In genomic region chr9:24501618-24502017, GRCm38 (mm10) we compare ENCODE assay signal across 8 mouse cellular contexts. TPM values are rescaled to one million over a fixed set of nuclear protein-coding genes. Genes with fewer than 3 reads are reported as not detected.
DNase-seq lines count a peak whose midpoint lies in the region; ATAC-seq and TF ChIP-seq lines count a peak whose summit lies in the region.

No protein-coding gene starts in this region.

- DNase-seq in heart, postnatal 4 days, result no peak
- no peak for DNase-seq in G1E (ENCODE audit: low spot score)
- DNase-seq in forebrain, embryonic 14.5 days (ENCODE audit: low spot score), result peak; percentile 33
- DNase-seq in urinary bladder, adult 18-20 months (ENCODE audit: low spot score in 2 of 2), result no peak
- DNase-seq in layer of hippocampus, adult 11-12 months (ENCODE audit: low spot score), result no peak
- no peak for DNase-seq in right cerebral cortex, postnatal 14 days

- H3K27me3 ChIP-seq in heart, embryonic 15.5 days, result no peaks in the 10 kb centered on the region
- no peaks in the 10 kb centered on the region for H3K27me3 ChIP-seq in G1E (ENCODE audit: insufficient read depth, low read length)
- H3K27me3 ChIP-seq in forebrain, embryonic 14.5 days (replicated peaks; ENCODE audit: control insufficient read depth, insufficient read depth, low read length), result no peaks in the 10 kb centered on the region
- no peaks in the 10 kb centered on the region for H3K27me3 ChIP-seq in liver, embryonic 16.5 days (ENCODE audit: control insufficient read depth, insufficient read depth, low read depth, low read length)

- peak overlapping the region; percentile 83; the same call in 1 of the 2 replicates for H3K9ac ChIP-seq in heart, embryonic 15.5 days
- peak overlapping the region; percentile 88 for H3K9ac ChIP-seq in forebrain, embryonic 14.5 days (ENCODE audit: low read length)
- H3K9ac ChIP-seq in liver, embryonic 16.5 days (ENCODE audit: low read depth, low read length), result peak overlapping the region; percentile 91

- peak overlapping the region; percentile 88 for H3K4me3 ChIP-seq in heart, embryonic 15.5 days
- H3K4me3 ChIP-seq in G1E (ENCODE audit: low read depth, low read length), result peak overlapping the region; percentile 86
- H3K4me3 ChIP-seq in forebrain, embryonic 14.5 days (ENCODE audit: low read depth, low read length), result peak overlapping the region; percentile 73
- peak overlapping the region; percentile 89 for H3K4me3 ChIP-seq in liver, embryonic 16.5 days (ENCODE audit: low read depth, low read length)

- H3K4me1 ChIP-seq in heart, embryonic 15.5 days (replicated peaks), result peaks cover 21% of the 10 kb centered on the region
- peaks cover 52% of the 10 kb centered on the region for H3K4me1 ChIP-seq in G1E (ENCODE audit: insufficient read depth, low read depth, low read length)
- peaks cover 18% of the 10 kb centered on the region for H3K4me1 ChIP-seq in forebrain, embryonic 14.5 days (ENCODE audit: control insufficient read depth, insufficient read depth, low read length)
- H3K4me1 ChIP-seq in liver, embryonic 16.5 days (ENCODE audit: control insufficient read depth, low read depth, low read length), result peaks cover 52% of the 10 kb centered on the region

- no peak overlapping the region for H3K27ac ChIP-seq in heart, embryonic 15.5 days
- no peak overlapping the region for H3K27ac ChIP-seq in forebrain, embryonic 14.5 days (ENCODE audit: low read depth, low read length)
- H3K27ac ChIP-seq in liver, embryonic 16.5 days (ENCODE audit: low read length), result no peak overlapping the region; the same call in 1 of the 2 replicates

- no peak for ATAC-seq in heart, embryonic 15.5 days (replicated peaks; ENCODE audit: insufficient number of reproducible peaks, insufficient read depth, low FRiP score, low read depth)
- ATAC-seq in G1E (ENCODE audit: extremely low read depth, insufficient number of reproducible peaks, low FRiP score, poor library complexity, severe bottlenecking), result no peak
- no peak for ATAC-seq in forebrain, embryonic 14.5 days
- ATAC-seq in liver, embryonic 16.5 days (ENCODE audit: low read depth), result no peak

- no peaks in the 10 kb centered on the region for H3K36me3 ChIP-seq in heart, embryonic 15.5 days
- H3K36me3 ChIP-seq in G1E (replicated peaks), result peaks cover 37% of the 10 kb centered on the region
- no peaks in the 10 kb centered on the region for H3K36me3 ChIP-seq in forebrain, embryonic 14.5 days (ENCODE audit: control insufficient read depth, insufficient read depth, low read length)
- H3K36me3 ChIP-seq in liver, embryonic 16.5 days (ENCODE audit: control insufficient read depth, insufficient read depth), result no peaks in the 10 kb centered on the region; the same call in 1 of the 2 replicates

- WGBS in heart, embryonic 15.5 days, result 48% methylated on average over 2 of the region's 2 CpGs
- 19% methylated on average over 2 of the region's 2 CpGs for whole genome bisulfite sequencing in forebrain, embryonic 14.5 days
- 20% methylated on average over 2 of the region's 2 CpGs for WGBS in liver, embryonic 16.5 days (ENCODE audit: insufficient replicate concordance)

- peak overlapping the region; percentile 73 for H3K4me2 ChIP-seq in heart, embryonic 15.5 days
- peak overlapping the region; percentile 58 for H3K4me2 ChIP-seq in forebrain, embryonic 14.5 days (ENCODE audit: low read length)
- H3K4me2 ChIP-seq in liver, embryonic 16.5 days (ENCODE audit: low read depth, low read length), result peak overlapping the region; percentile 79

- no peaks in the 10 kb centered on the region for H3K9me3 ChIP-seq in heart, embryonic 15.5 days (replicated peaks)
- H3K9me3 ChIP-seq in G1E (replicated peaks), result no peaks in the 10 kb centered on the region
- H3K9me3 ChIP-seq in forebrain, embryonic 14.5 days (replicated peaks; ENCODE audit: control insufficient read depth, low read length), result no peaks in the 10 kb centered on the region
- H3K9me3 ChIP-seq in liver, embryonic 16.5 days (replicated peaks; ENCODE audit: control insufficient read depth, low read length), result 0 out of 2 replicates have a peak, but pooled peaks cover 3% of the 10 kb centered on the region

- no peak for TF ChIP-seq CTCF in G1E (IDR thresholded peaks at IDR 0.05; ENCODE audit: low read depth, low read length)

RNA-seq across cellular contexts. Expression of gene Dpy19l1, which starts 1.3 kb away (rescaled TPM):
- polyA plus RNA-seq in heart, embryonic 15.5 days (2015; fragmentation: Nextera tagmentation; extraction: Ambion mirVana), result 9.7 and 13.0 TPM in 2 replicates
- total RNA-seq in heart, postnatal 4 days (2021), result 10 to 100 TPM; 19.3 to 20.0 TPM
- total RNA-seq in G1E (2014; fragmentation: Nextera tagmentation), result 31.4 and 36.3 TPM in 2 replicates
- 42.6 and 42.8 TPM in 2 replicates for total RNA-seq in G1E (2017)
- 14.3 and 15.7 TPM in 2 replicates for polyA plus RNA-seq in G1E (2012)
- 30.4 and 31.2 TPM in 2 replicates for polyA plus RNA-seq in forebrain, embryonic 14.5 days (2014; fragmentation: Nextera tagmentation; extraction: Ambion mirVana)
- polyA plus RNA-seq in liver, embryonic 16.5 days (2015; fragmentation: Nextera tagmentation; extraction: Ambion mirVana), result 7.1 and 7.3 TPM in 2 replicates
